17 mouse cellular contexts compared by ENCODE assay signal in genomic region chr2:75407560-75407959, GRCm38 (mm10).
A peak's percentile ranks its signal among the peaks of the same experiment; 100 is the strongest.
DNase-seq lines count a peak whose midpoint lies in the region; ATAC-seq lines count a peak whose summit lies in the region.
"Had no signal": no experiment of that assay in that cellular context is flagged by ENCODE, and none has a peak within 500 bp of the region (broad histone marks: within the 10 kb centered on the region; RNA-seq: fewer than 3 reads in every experiment).

No protein-coding gene starts in this region.

- H3K9ac ChIP-seq in hindbrain, embryonic 16.5 days (ENCODE audit: low read depth, low read length) = no peak overlapping the region
- H3K9ac ChIP-seq: embryonic facial prominence, embryonic 13.5 days; limb, embryonic 13.5 days; liver, embryonic 14.5 days; neural tube, embryonic 13.5 days had no signal

- H3K4me3 ChIP-seq in hindbrain, embryonic 16.5 days (ENCODE audit: low read length) = no peak overlapping the region
- no peak overlapping the region for H3K4me3 ChIP-seq in hindbrain, embryonic 10.5 days
- H3K4me3 ChIP-seq in heart, embryonic 10.5 days = no peak overlapping the region
- H3K4me3 ChIP-seq: embryonic facial prominence, embryonic 13.5 days; left cerebral cortex, adult 2 months; limb, embryonic 13.5 days; neural tube, embryonic 13.5 days had no signal

- 0 out of 2 replicates have a peak, but pooled peaks have one; percentile 34 for ATAC-seq in hindbrain, embryonic 16.5 days

- no peaks in the 10 kb centered on the region for H3K36me3 ChIP-seq in hindbrain, embryonic 16.5 days (ENCODE audit: control insufficient read depth, insufficient read depth, low read length)
- no peaks in the 10 kb centered on the region for H3K36me3 ChIP-seq in hindbrain, embryonic 10.5 days
- no peaks in the 10 kb centered on the region for H3K36me3 ChIP-seq in heart, embryonic 10.5 days
- H3K36me3 ChIP-seq: embryonic facial prominence, embryonic 13.5 days; limb, embryonic 13.5 days; neural tube, embryonic 13.5 days had no signal

- H3K27ac ChIP-seq in hindbrain, embryonic 16.5 days (ENCODE audit: low read depth, low read length) = no peak overlapping the region
- H3K27ac ChIP-seq in hindbrain, embryonic 10.5 days = no peak overlapping the region
- H3K27ac ChIP-seq in heart, embryonic 10.5 days = no peak overlapping the region
- H3K27ac ChIP-seq: embryonic facial prominence, embryonic 13.5 days; left cerebral cortex, adult 2 months; limb, embryonic 13.5 days; liver, embryonic 14.5 days had no signal

- WGBS in hindbrain, embryonic 16.5 days = 63% methylated on average over 4 of the region's 4 CpGs
- 79% methylated on average over 4 of the region's 4 CpGs for WGBS in hindbrain, embryonic 10.5 days
- WGBS in heart, embryonic 10.5 days = 70% methylated on average over 4 of the region's 4 CpGs

- peaks cover 5% of the 10 kb centered on the region; the same call in 1 of the 2 replicates for H3K4me1 ChIP-seq in hindbrain, embryonic 16.5 days (ENCODE audit: control insufficient read depth, insufficient read depth, low read depth, low read length)
- H3K4me1 ChIP-seq in hindbrain, embryonic 10.5 days (replicated peaks) = peaks cover 7% of the 10 kb centered on the region; the same call in 1 of the 2 replicates
- H3K4me1 ChIP-seq in heart, embryonic 10.5 days = peaks cover 12% of the 10 kb centered on the region
- H3K4me1 ChIP-seq: embryonic facial prominence, embryonic 13.5 days had no signal

- no peak overlapping the region for H3K4me2 ChIP-seq in hindbrain, embryonic 16.5 days (ENCODE audit: low read length)
- H3K4me2 ChIP-seq: embryonic facial prominence, embryonic 13.5 days; limb, embryonic 13.5 days; neural tube, embryonic 13.5 days had no signal

- peak; percentile 66 to 81 for DNase-seq in cerebellum, postnatal 10 days
- no peak for DNase-seq in cerebellum, postnatal 36 days
- DNase-seq in hindbrain, embryonic 10.5 days (ENCODE audit: low spot score) = no peak
- DNase-seq in 3134 (ENCODE audit: extremely low read depth, insufficient read length, low spot score) = peak; percentile 33
- peak; percentile 43 to 53 for DNase-seq in layer of hippocampus, adult 8-10 months (ENCODE audit: low spot score in 2 of 2)
- DNase-seq in heart, adult 18-20 months = no peak
- DNase-seq in heart, embryonic 10.5 days (ENCODE audit: low spot score) = no peak
- DNase-seq: cerebellum, adult 11-12 months; gastrocnemius, postnatal 10 days; kidney, adult 2 months; thymus, postnatal 25 days had no signal

- H3K9me3 ChIP-seq in hindbrain, embryonic 16.5 days (ENCODE audit: control insufficient read depth, low read length) = no peaks in the 10 kb centered on the region
- H3K9me3 ChIP-seq in hindbrain, embryonic 10.5 days = no peaks in the 10 kb centered on the region
- H3K9me3 ChIP-seq in heart, embryonic 10.5 days = no peaks in the 10 kb centered on the region
- H3K9me3 ChIP-seq: embryonic facial prominence, embryonic 13.5 days; limb, embryonic 13.5 days; neural tube, embryonic 13.5 days had no signal

- no peaks in the 10 kb centered on the region for H3K27me3 ChIP-seq in hindbrain, embryonic 16.5 days (replicated peaks; ENCODE audit: control insufficient read depth, insufficient read depth, low read length)
- H3K27me3 ChIP-seq in hindbrain, embryonic 10.5 days (ENCODE audit: insufficient read depth, poor library complexity, severe bottlenecking) = no peaks in the 10 kb centered on the region
- no peaks in the 10 kb centered on the region for H3K27me3 ChIP-seq in heart, embryonic 10.5 days (ENCODE audit: insufficient read depth, poor library complexity, severe bottlenecking)
- H3K27me3 ChIP-seq: embryonic facial prominence, embryonic 13.5 days; neural tube, embryonic 13.5 days had no signal

Comparison
In these comparisons a context has a peak if more than half of its experiments do, and no peak if none do; other contexts are left out.
1. DNase-seq: peak in cerebellum, postnatal 10 days (2 of 2), 3134 (single experiment) and layer of hippocampus, adult 8-10 months (2 of 2); none in cerebellum, postnatal 36 days (0 of 2), hindbrain, embryonic 10.5 days (single experiment), heart, adult 18-20 months (0 of 2) and heart, embryonic 10.5 days (single experiment).